Mouse (Mus musculus) hindbrain, embryonic 12.5 days (tissue): ENCODE measurements around the gene Fkbp1b. TPM values are rescaled to one million over a fixed set of nuclear protein-coding genes. Genes with fewer than 3 reads are reported as not detected.
"Not testable (repeated sequence)": the region's sequence is repeated elsewhere in the genome, so short reads cannot be mapped to it uniquely, and the experiment has no call there.

Experiments used
- ATAC-seq: fragments of 200-750 bp; cut with Nextera tagmentation; 2 replicates; pipeline ENCODE4 v1.8.0; 2017; ENCODE audit warnings: moderate TSS enrichment; ENCODE audit not compliant: low FRiP score
- H3K27ac ChIP-seq: fragments of 300-500 bp; sonication (generic); 2 replicates; pipeline ENCODE4 v1.5.1; 2016; ENCODE audit warnings: mild to moderate bottlenecking
- H3K27me3 ChIP-seq: fragments of 300-500 bp; sonication (generic); 2 replicates; pipeline ENCODE4 v1.6.1; 2016; ENCODE audit warnings: mild to moderate bottlenecking
- H3K36me3 ChIP-seq: fragments of 300-500 bp; sonication (generic); 2 replicates; pipeline ENCODE4 v1.6.1; 2016; ENCODE audit warnings: mild to moderate bottlenecking
- H3K4me1 ChIP-seq: fragments of 300-500 bp; sonication (generic); 2 replicates; pipeline ENCODE4 v1.6.1; 2016
- H3K4me2 ChIP-seq: fragments of 300-500 bp; sonication (generic); replicated peaks from 2 replicates; pipeline ENCODE4 v1.6.1; 2016; ENCODE audit warnings: mild to moderate bottlenecking
- H3K4me3 ChIP-seq: fragments of 300-500 bp; sonication (generic); 2 replicates; pipeline ENCODE4 v1.5.1; 2016; ENCODE audit warnings: mild to moderate bottlenecking
- H3K9ac ChIP-seq: fragments of 300-500 bp; sonication (generic); 2 replicates; pipeline ENCODE4 v1.6.1; 2016; ENCODE audit warnings: mild to moderate bottlenecking, moderate library complexity
- H3K9me3 ChIP-seq: fragments of 300-500 bp; sonication (generic); replicated peaks from 2 replicates; pipeline ENCODE4 v1.6.1; 2016; ENCODE audit warnings: mild to moderate bottlenecking
- WGBS: fragments of 180-500 bp; shearing (Covaris S2); methylation state at CpG from one replicate; pipeline ENCODE4 v1.1.7; 2016; 5-methylcytosine and 5-hydroxymethylcytosine counted together
- polyA plus RNA-seq: library from polyadenylated mRNA; unstranded; fragments of >200 nt; fragmentation: Nextera tagmentation; extraction: Ambion mirVana; gene quantifications from 2 replicates; pipeline ENCODE4 v1.2.1, GENCODE M21; 2016

Gene Fkbp1b
- polyA plus RNA-seq, result 13.4 and 18.6 TPM in 2 replicates

DNA sequence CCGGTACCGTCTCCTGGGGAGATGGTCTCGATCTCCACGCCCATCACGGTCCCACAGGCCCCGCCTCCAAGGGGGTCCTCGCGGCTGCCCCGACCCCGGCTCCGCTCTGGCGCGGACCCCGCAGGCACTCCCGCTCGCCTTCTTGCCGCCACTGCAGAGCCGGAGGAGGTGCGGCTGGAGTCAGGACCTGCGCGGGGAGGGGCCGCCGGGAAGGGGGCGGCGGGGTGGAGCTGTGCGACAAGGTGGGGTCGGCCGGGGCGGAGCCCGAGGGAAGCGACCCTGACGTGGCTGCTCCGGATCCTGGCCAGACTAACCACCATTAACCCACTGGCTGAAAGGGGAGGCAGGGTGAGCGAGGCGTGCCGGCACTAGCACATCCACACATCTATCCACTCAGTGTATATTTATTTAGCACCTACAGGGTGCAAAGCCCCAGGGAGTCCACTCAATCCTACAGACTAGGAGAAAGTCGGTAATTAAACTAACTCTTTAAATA is at the start of gene Fkbp1b:
Gene Fkbp1b (minus strand): TSS at position 200 of the 496 bp plus-strand sequence.
- WGBS, result under 1% methylated on average over 37 of the region's 37 CpGs
- no peaks in the 10 kb centered on the region for H3K36me3 ChIP-seq
- ATAC-seq, result peak; percentile 60
- H3K9me3 ChIP-seq, result no peaks in the 10 kb centered on the region
- peaks cover 25% of the 10 kb centered on the region for H3K27me3 ChIP-seq
- peaks cover 18% of the 10 kb centered on the region for H3K4me1 ChIP-seq
- peak within 1 kb of the TSS; percentile 92 for H3K4me2 ChIP-seq
- peak within 1 kb of the TSS; percentile 79 for H3K4me3 ChIP-seq
- peak within 1 kb of the TSS; percentile 78 for H3K9ac ChIP-seq
- H3K27ac ChIP-seq, result no peak within 1 kb of the TSS

DNA sequence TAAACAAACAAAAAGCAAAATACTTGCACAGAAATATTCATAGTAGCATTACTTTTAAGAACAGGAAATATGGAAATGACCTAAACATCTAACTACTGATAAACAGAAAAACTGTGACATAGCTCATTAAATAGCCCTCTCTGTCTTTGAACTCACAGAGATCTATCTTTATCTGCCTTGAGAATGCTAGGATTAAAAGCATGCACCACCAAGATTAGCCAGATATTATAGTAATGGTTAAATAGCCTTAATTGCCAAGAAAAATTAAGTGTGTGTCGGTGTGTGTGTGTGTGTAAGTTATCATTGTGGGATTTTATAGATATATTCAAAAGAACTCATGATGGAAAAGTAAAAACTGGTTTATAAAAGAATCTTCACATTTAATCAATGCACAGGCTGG is 48.5 kb upstream of the Fkbp1b start:
- Histone ChIP-seq H3K4me1 (no peaks in the 10 kb centered on the region), H3K4me2 (no peak overlapping the region), H3K4me3 (no peak overlapping the region), H3K27me3 (no peaks in the 10 kb centered on the region), H3K9me3 (no peaks in the 10 kb centered on the region), H3K36me3 (peaks cover 8% of the 10 kb centered on the region; the same call in 1 of the 2 replicates), H3K9ac (no peak overlapping the region), H3K27ac (no peak overlapping the region)
- ATAC-seq, result no peak
- WGBS, result 98% methylated on average over 1 of the region's 1 CpGs

DNA sequence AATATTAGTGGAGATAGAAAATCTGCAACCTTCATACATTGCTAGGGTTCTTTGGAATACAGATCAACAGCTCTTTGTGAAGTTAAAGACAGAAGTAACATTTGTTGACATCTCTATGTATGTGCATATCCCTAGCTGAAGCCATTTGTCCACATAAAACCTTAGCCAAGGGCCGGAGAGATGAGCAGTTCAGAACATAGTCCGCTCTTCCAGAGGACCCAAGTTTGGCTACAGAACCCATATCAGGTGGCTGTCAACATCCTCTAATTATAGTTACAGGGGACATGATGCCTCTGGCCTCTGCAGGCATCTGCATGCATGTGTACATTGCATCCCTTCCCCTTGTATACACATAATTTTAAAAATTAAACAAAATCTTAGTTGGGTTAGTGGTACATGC is 47.9 kb upstream of the Fkbp1b start:
- H3K4me2 ChIP-seq, result no peak overlapping the region
- H3K36me3 ChIP-seq, result peaks cover 8% of the 10 kb centered on the region; the same call in 1 of the 2 replicates
- no peak overlapping the region for H3K9ac ChIP-seq
- 98% methylated on average over 2 of the region's 2 CpGs for WGBS
- no peaks in the 10 kb centered on the region for H3K27me3 ChIP-seq
- H3K4me3 ChIP-seq, result no peak overlapping the region
- no peak overlapping the region for H3K27ac ChIP-seq
- H3K4me1 ChIP-seq, result no peaks in the 10 kb centered on the region
- H3K9me3 ChIP-seq, result no peaks in the 10 kb centered on the region
- no peak for ATAC-seq

DNA sequence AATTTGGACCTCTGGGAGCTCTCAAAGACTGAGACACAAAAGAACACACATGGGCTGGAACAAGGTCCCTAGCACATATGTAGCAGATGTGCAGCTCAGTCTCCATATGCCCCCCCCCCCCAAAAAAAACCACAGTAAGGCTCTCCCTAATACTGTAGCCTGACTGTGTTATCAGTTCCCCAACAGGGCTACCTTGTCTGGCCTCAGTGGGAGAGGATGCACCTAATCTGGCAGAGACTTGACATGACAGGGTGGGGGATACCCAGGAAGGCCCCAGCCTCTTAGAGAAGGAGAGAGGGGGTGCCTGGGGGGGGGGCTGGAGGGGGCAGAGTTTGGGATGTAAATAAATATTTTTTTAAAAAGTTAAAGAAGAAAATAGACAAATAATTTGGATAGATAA is 47.3 kb upstream of the Fkbp1b start:
- Histone ChIP-seq H3K4me1 (no peaks in the 10 kb centered on the region), H3K4me2 (no peak overlapping the region), H3K9me3 (no peaks in the 10 kb centered on the region), H3K36me3 (peaks cover 8% of the 10 kb centered on the region; the same call in 1 of the 2 replicates), H3K9ac (no peak overlapping the region), H3K27ac (no peak overlapping the region), H3K4me3 (no peak overlapping the region), H3K27me3 (no peaks in the 10 kb centered on the region)
- ATAC-seq, result no peak

DNA sequence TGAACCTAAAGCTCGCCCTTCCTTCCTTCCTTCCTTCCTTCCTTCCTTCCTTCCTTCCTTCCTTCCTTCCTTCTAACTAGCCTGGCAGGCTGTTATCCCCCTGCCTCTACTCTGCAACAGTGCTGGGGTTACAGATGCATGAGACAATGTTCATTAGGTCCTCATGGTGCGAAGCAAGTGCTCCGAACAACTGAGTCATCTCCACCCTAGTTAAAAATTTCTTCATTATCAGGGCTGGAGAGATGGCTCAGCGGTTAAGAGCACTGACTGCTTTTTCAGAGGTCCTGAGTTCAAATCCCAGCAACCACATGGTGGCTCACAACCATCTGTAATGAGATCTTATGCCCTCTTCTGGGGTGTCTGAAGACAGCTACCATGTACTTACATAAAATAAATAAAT is 45.2 kb upstream of the Fkbp1b start:
- WGBS, result 96% methylated on average over 4 of the region's 4 CpGs
- not testable (repeated sequence) for H3K4me1 ChIP-seq, H3K4me3 ChIP-seq, H3K9ac ChIP-seq, H3K27ac ChIP-seq, H3K4me2 ChIP-seq, ATAC-seq, H3K9me3 ChIP-seq, H3K27me3 ChIP-seq
- H3K36me3 ChIP-seq, result peaks cover 13% of the 10 kb centered on the region

DNA sequence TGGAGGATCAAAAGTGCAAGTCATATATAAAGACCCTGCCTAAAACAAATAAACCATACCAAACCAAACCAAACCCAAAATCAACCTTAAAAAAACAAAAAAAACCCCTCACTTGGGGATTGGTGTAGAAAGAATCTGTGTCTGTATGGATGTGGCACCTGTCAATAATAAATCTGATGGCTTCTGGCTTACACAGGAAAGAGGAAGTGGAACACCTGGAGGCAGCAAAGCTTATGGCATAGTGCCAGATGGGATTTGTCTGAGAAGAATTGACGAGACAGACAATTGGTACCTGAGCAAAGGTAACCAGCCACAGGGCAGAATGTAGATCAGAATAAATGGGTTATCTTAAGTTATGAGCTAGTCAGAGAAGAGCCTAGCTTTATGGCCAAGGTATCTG is 43.7 kb upstream of the Fkbp1b start:
- H3K4me1 ChIP-seq, result no peaks in the 10 kb centered on the region
- no peaks in the 10 kb centered on the region for H3K27me3 ChIP-seq
- no peak overlapping the region for H3K4me3 ChIP-seq
- no peak overlapping the region for H3K9ac ChIP-seq
- no peaks in the 10 kb centered on the region for H3K9me3 ChIP-seq
- H3K36me3 ChIP-seq, result peaks cover 14% of the 10 kb centered on the region
- ATAC-seq, result no peak
- 93% methylated on average over 1 of the region's 1 CpGs for WGBS
- no peak overlapping the region for H3K27ac ChIP-seq
- no peak overlapping the region for H3K4me2 ChIP-seq

DNA sequence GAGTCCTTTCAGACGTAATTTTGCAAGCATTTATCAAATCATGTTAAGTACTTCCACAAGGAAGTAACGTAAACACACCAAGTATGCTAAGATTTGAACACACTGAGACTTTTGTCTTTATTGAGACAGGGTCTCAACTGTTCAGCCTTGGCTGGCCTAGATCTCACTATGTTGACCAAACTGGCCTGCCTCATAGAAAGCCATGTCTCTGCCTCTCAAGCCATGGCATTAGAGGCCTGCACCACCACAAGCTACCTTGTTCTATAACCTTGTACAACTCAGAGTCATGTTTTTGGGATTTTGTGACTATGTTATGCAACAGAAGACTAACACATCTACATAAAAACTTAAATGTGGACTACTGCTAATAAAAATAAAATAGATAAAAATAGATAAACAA is 40.7 kb upstream of the Fkbp1b start:
- H3K4me1 ChIP-seq, result no peaks in the 10 kb centered on the region
- no peaks in the 10 kb centered on the region for H3K9me3 ChIP-seq

DNA sequence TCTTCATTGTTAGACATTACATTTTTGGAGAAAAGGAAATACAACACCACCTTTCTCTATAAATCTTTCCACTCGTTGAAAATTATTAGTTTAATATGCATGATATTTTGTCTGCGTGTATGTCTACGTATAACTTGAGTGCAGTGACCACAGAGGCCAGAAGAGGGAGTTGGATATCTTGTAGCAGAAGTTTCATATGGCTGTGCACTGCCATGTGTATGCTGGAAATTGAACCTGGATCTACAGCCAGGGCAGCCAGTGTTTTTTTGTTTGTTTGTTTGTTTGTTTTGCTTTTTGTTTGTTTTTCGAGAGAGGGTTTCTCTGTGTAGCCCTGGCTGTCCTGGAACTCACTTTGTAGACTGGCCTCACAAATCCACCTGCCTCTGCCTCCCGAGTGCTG is 37.7 kb upstream of the Fkbp1b start:
- H3K36me3 ChIP-seq, result peaks cover 23% of the 10 kb centered on the region
- no peaks in the 10 kb centered on the region for H3K9me3 ChIP-seq
- peaks cover 5% of the 10 kb centered on the region for H3K4me1 ChIP-seq
- ATAC-seq, result no peak
- H3K9ac ChIP-seq, result no peak overlapping the region
- H3K27ac ChIP-seq, result no peak overlapping the region
- no peak overlapping the region for H3K4me2 ChIP-seq
- no peak overlapping the region for H3K4me3 ChIP-seq
- no peaks in the 10 kb centered on the region for H3K27me3 ChIP-seq
- 99% methylated on average over 5 of the region's 5 CpGs for WGBS

More for the DNA sequence above, 40.7 kb upstream of the Fkbp1b start:
- H3K9ac ChIP-seq, result no peak overlapping the region
- no peak overlapping the region for H3K27ac ChIP-seq
- H3K27me3 ChIP-seq, result no peaks in the 10 kb centered on the region
- H3K36me3 ChIP-seq, result peaks cover 23% of the 10 kb centered on the region
- no peak overlapping the region for H3K4me3 ChIP-seq
- H3K4me2 ChIP-seq, result no peak overlapping the region
- no peak for ATAC-seq
- 85% methylated on average over 2 of the region's 2 CpGs for WGBS

DNA sequence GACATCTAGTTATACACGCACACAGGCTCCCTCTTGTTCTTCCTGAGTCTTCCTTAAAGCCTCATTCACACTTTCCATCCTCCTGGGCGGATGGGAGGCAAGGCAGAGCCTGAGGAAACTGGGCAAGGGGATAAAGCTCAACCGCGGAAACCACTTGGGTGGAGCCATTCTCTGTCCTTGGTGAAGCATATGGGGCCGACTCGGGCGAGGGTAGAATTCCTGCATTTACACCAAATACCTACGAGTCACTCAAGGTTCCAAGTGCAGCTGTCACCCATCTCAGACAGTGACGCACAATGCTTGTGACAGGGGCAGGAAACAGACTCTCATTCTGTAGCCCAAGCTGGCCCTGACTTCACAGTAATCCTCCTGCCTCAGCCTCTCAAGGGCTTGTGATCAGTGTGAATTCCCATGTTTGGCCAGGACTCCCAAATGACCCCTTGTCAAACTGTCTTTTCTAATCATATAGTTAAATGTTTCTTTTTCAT is 36.9 kb upstream of the Fkbp1b start:
- H3K9me3 ChIP-seq, result no peaks in the 10 kb centered on the region
- WGBS, result 80% methylated on average over 9 of the region's 9 CpGs
- H3K27ac ChIP-seq, result no peak overlapping the region
- H3K9ac ChIP-seq, result no peak overlapping the region
- ATAC-seq, result no peak
- no peaks in the 10 kb centered on the region for H3K27me3 ChIP-seq
- H3K36me3 ChIP-seq, result peaks cover 23% of the 10 kb centered on the region
- H3K4me2 ChIP-seq, result no peak overlapping the region
- peaks cover 5% of the 10 kb centered on the region for H3K4me1 ChIP-seq
- no peak overlapping the region for H3K4me3 ChIP-seq

DNA sequence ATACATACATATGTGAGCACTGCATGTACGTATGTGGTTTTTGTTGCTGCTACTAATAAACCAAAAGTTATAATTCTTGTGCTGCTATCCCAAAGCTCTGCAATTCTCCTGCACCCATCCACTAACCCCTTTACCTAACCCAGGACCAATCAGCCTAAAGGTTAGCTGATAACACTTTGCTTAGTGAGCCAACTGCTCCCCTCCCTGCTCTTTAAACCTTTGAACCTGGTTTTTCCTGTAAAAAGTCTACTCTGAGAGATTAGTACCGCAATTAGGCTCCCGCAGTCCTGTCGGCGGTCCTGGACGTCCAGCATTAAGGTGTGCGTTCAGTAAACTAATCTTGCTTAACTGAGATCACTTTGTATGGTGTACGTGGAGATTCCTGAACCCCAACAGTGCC is 34.2 kb upstream of the Fkbp1b start:
- Histone ChIP-seq H3K27me3 (no peaks in the 10 kb centered on the region), H3K4me3 (no peak overlapping the region), H3K9ac (no peak overlapping the region), H3K9me3 (no peaks in the 10 kb centered on the region), H3K4me1 (peaks cover 5% of the 10 kb centered on the region), H3K4me2 (no peak overlapping the region), H3K36me3 (peaks cover 9% of the 10 kb centered on the region), H3K27ac (no peak overlapping the region)
- no peak for ATAC-seq
- 86% methylated on average over 8 of the region's 8 CpGs for WGBS

DNA sequence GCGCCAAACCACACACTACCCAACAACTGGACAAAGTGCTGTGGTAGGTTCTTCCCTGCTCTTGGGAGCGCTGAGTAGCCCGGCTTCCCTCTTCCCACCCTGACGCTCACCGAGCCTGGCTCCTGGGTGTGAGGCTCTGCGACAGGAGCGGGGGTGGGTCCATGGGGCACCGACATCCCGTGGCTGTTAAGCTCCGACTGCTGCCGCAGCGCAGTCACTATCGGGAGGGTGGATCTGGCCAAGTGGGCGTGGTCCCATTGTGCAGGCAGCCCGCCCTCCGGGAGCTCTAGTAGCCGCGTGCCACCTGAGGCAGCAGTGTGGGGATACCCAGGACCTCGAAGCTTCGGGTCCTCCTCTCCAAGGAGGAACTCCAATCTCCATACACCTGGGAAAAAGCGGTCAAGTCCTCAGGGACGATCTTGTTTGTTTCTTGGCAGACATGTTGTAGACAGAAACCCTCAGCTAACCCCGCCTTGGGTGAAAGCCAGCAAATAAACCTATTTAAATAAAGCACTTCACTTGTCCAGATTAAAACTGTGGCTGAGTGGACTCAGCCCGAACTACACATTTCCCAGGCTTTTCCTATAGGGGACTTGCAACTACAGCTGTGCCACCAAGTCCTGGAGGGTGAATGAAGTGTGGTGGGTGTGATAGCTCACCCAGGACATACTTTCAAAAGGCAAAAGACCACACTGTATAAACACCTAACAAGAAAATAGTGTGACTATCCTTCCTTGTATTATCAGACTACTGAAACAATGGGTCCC is 33.0 kb upstream of the Fkbp1b start, which contains the start of gene Mfsd2b:
Gene Mfsd2b (minus strand): TSS at position 199 of the 767 bp plus-strand sequence.
- H3K4me2 ChIP-seq, result peak within 1 kb of the TSS; percentile 58
- H3K36me3 ChIP-seq, result peaks cover 5% of the 10 kb centered on the region
- H3K9me3 ChIP-seq, result no peaks in the 10 kb centered on the region
- peaks cover 5% of the 10 kb centered on the region for H3K4me1 ChIP-seq
- no peaks in the 10 kb centered on the region for H3K27me3 ChIP-seq
- peak within 1 kb of the TSS; percentile 32 for H3K4me3 ChIP-seq
- no peak within 1 kb of the TSS for H3K27ac ChIP-seq
- peak; percentile 83 for ATAC-seq
- 5% methylated on average over 24 of the region's 24 CpGs for WGBS
- peak within 1 kb of the TSS; percentile 28; the same call in 1 of the 2 replicates for H3K9ac ChIP-seq

DNA sequence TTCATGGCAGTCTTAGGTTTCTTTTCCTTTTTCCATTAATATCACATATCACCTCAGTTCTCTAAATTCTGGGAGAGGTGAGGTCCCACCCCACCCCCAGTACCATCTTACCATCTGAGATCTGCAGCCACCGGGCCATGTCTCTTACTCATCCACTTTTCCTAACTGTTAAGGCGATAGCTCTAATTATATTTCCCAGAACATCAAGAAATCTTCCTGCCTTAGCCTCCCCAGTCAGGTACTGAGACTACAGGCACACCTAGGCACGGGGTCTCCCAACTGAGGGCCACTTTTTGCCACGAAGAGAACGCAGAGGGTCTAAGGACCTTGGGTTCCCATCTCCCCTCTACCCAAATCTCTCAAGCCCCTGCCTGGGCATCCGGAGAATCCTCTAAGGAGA is 32.1 kb upstream of the Fkbp1b start:
- Histone ChIP-seq H3K4me2 (peak overlapping the region; percentile 58), H3K27me3 (no peaks in the 10 kb centered on the region), H3K36me3 (no peaks in the 10 kb centered on the region), H3K27ac (no peak overlapping the region), H3K9ac (peak overlapping the region; percentile 28; the same call in 1 of the 2 replicates), H3K9me3 (no peaks in the 10 kb centered on the region), H3K4me1 (peaks cover 5% of the 10 kb centered on the region), H3K4me3 (peak overlapping the region; percentile 32)
- ATAC-seq, result peak; percentile 41; the same call in 1 of the 2 replicates
- 74% methylated on average over 6 of the region's 6 CpGs for WGBS
